Mouse (Mus musculus) small intestine, adult 2 months (tissue): ENCODE measurements around the gene Nfxl1. TPM values are rescaled to one million over a fixed set of nuclear protein-coding genes. Genes with fewer than 3 reads are reported as not detected.
"Not testable (repeated sequence)": the region's sequence is repeated elsewhere in the genome, so short reads cannot be mapped to it uniquely, and the experiment has no call there.

Source experiments
- H3K27ac ChIP-seq: fragments of 200-500 bp; 2 replicates; pipeline ENCODE4 v1.5.1; 2012; ENCODE audit warnings: low read depth, low read length, control low read depth, inconsistent platforms; ENCODE audit not compliant: insufficient read depth
- H3K27me3 ChIP-seq: fragments of 200-500 bp; 2 replicates; pipeline ENCODE4 v1.6.1; 2012; ENCODE audit warnings: mild to moderate bottlenecking, moderate library complexity, low read length, inconsistent platforms; ENCODE audit not compliant: control insufficient read depth, insufficient read depth
- H3K36me3 ChIP-seq: fragments of 200-500 bp; 2 replicates; pipeline ENCODE4 v1.6.1; 2012; ENCODE audit warnings: mild to moderate bottlenecking, low read length, control low read depth, inconsistent platforms; ENCODE audit not compliant: control insufficient read depth, insufficient read depth
- H3K4me1 ChIP-seq: fragments of 200-500 bp; 2 replicates; pipeline ENCODE4 v1.6.1; 2012; ENCODE audit warnings: low read length, inconsistent platforms, mixed read lengths; ENCODE audit not compliant: control insufficient read depth, insufficient read depth, insufficient read length
- H3K4me3 ChIP-seq: fragments of 200-500 bp; 2 replicates; pipeline ENCODE4 v1.5.1; 2012; ENCODE audit warnings: low read depth, mild to moderate bottlenecking, control low read depth, inconsistent platforms, low read length, moderate library complexity
- CTCF ChIP-seq: fragments of 200-500 bp; IDR thresholded peaks from 2 replicates; pipeline ENCODE4 v1.5.1; 2012; ENCODE audit warnings: low read depth, mild to moderate bottlenecking, control low read depth, inconsistent platforms, low read length, moderate library complexity, mixed read lengths; ENCODE audit not compliant: insufficient replicate concordance, insufficient read length; ENCODE audit errors: extremely low read depth
- POLR2A ChIP-seq: fragments of 200-500 bp; IDR thresholded peaks from 2 replicates; pipeline ENCODE4 v1.6.1; 2012; ENCODE audit warnings: low read depth, mild to moderate bottlenecking, control low read depth, inconsistent platforms, low read length, moderate library complexity
- WGBS: fragments of 180-500 bp; shearing (Covaris S2); methylation state at CpG from one replicate; pipeline ENCODE4 v1.1.7; 2018; 5-methylcytosine and 5-hydroxymethylcytosine counted together
- polyA plus RNA-seq: library from polyadenylated mRNA; depleted of rRNA; stranded (reverse); fragments of >200 nt; gene quantifications from 2 replicates; pipeline ENCODE4 v1.2.3, GENCODE M21; 2012; rRNA removed

The Nfxl1 gene
- polyA plus RNA-seq, result 4.0 and 5.4 TPM in 2 replicates

GRCm38 (mm10) chr5:72559544-72560049 lies at the start of gene Nfxl1:
Gene Nfxl1, minus strand, starts transcription at chr5:72559684.
- Histone ChIP-seq H3K27ac (peak within 1 kb of the TSS; percentile 40), H3K4me3 (peak within 1 kb of the TSS; percentile 96), H3K36me3 (peaks cover 7% of the 10 kb centered on the region), H3K4me1 (peaks cover 3% of the 10 kb centered on the region), H3K27me3 (no peaks in the 10 kb centered on the region)
- TF ChIP-seq POLR2A, result peak; percentile 79
- TF ChIP-seq CTCF, result no peak
- under 1% methylated on average over 42 of the region's 42 CpGs for WGBS

- Histone ChIP-seq H3K4me3 (no peak overlapping the region), H3K27me3 (no peaks in the 10 kb centered on the region), H3K4me1 (peaks cover 6% of the 10 kb centered on the region; the same call in 1 of the 2 replicates), H3K36me3 (no peaks in the 10 kb centered on the region), H3K27ac (no peak overlapping the region)
- TF ChIP-seq CTCF (no peak), POLR2A (no peak)
- WGBS, result 38% methylated on average over 4 of the region's 4 CpGs
These were observed 43.7 kb upstream of the Nfxl1 start for GRCm38 (mm10) chr5:72603138-72603537.

DNA sequence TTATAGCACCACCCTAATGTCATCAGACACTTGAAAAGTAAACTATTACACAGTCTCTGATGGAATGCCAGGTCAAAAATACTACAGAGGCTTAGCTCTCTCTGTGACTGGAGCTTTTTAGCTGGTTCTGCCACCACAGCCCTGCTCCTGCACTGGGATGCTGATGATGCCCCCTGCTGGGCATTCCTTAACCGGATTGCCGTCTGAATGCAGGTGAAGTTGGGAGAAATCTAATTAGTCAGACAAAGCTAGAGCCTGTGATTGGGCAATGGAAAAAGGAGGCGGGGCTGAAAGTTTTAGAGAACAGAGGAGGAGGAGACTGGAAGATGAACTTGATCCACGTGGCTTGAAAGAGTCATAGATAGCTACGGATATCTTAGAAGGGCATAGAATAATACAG lies 41.5 kb upstream of the Nfxl1 start:
- Histone ChIP-seq H3K4me3 (no peak overlapping the region), H3K27me3 (no peaks in the 10 kb centered on the region), H3K27ac (no peak overlapping the region), H3K4me1 (peaks cover 6% of the 10 kb centered on the region; the same call in 1 of the 2 replicates), H3K36me3 (no peaks in the 10 kb centered on the region)
- TF ChIP-seq CTCF (peak; percentile 65; the same call in 1 of the 2 replicates), POLR2A (no peak)
- WGBS, result 7% methylated on average over 5 of the region's 5 CpGs

- Histone ChIP-seq H3K36me3 (no peaks in the 10 kb centered on the region), H3K4me1 (peaks cover 6% of the 10 kb centered on the region), H3K27me3 (0 out of 2 replicates have a peak, but pooled peaks cover 10% of the 10 kb centered on the region), H3K27ac (no peak within 1 kb of the TSS), H3K4me3 (peak within 1 kb of the TSS; percentile 58)
- TF ChIP-seq POLR2A, result no peak
- no peak for TF ChIP-seq CTCF
- WGBS, result 2% methylated on average over 38 of the region's 38 CpGs
These were observed 27.8 kb upstream of the Nfxl1 start, which contains the start of gene Gm5868 for GRCm38 (mm10) chr5:72587192-72587681. Gene Gm5868, minus strand, starts transcription at chr5:72587551.

- peak overlapping the region; percentile 58 for H3K4me3 ChIP-seq
- 44% methylated on average over 25 of the region's 25 CpGs for WGBS
- H3K36me3 ChIP-seq, H3K27ac ChIP-seq, H3K4me1 ChIP-seq: not testable (repeated sequence)
- H3K27me3 ChIP-seq, result 0 out of 2 replicates have a peak, but pooled peaks cover 10% of the 10 kb centered on the region
These were observed 27.2 kb upstream of the Nfxl1 start for GRCm38 (mm10) chr5:72586667-72587191.

DNA sequence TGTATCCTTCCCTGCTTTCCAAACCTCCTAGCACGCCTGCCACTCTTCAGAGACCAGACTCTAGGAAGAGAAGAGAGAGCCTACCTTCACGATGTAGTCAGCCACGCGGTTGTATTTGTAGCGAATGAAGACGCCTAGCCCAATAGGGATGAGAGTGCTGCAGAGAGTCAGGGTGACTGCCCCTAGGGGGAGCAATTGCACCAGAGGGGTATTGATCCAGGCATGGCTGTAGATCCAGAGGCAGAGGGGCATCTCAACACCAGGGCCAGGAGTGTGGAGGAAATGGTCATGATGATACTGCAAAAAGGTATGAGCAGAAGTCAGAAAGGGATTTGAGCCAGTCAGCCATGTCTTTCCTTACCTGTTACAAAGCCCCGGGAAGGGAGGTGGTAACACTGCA lies 26.6 kb upstream of the Nfxl1 start:
- not testable (repeated sequence) for H3K36me3 ChIP-seq, H3K27ac ChIP-seq
- WGBS, result 50% methylated on average over 7 of the region's 7 CpGs

DNA sequence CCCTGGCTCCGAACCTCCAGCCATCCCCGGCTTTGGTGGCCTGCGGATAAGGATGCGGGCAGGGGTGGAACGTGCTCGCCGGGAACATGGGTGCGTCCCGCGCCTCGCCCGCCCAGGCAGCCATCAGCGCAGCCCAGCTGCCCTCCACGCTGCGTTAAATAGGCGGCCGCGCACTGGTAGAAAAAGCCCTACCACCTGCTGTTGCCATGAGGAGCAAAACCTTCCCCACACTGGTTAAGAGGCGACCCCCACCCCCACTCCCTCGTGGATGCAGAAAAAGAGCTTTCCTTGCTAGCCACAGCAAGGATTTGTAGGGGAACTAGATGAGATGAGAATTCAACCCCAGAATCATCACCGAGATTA lies 21.5 kb upstream of the Nfxl1 start, which contains the start of gene Zar1:
Gene Zar1, minus strand, starts transcription at position 285 of the 363 bp plus-strand sequence.
- 19% methylated on average over 15 of the region's 21 CpGs for WGBS
- not testable (repeated sequence) for H3K4me1 ChIP-seq, H3K27ac ChIP-seq, H3K36me3 ChIP-seq
- peak within 1 kb of the TSS; percentile 48 for H3K4me3 ChIP-seq
- H3K27me3 ChIP-seq, result peaks cover 23% of the 10 kb centered on the region

More for the DNA sequence above, 26.6 kb upstream of the Nfxl1 start:
- H3K4me1 ChIP-seq, H3K4me3 ChIP-seq: not testable (repeated sequence)
- peaks cover 12% of the 10 kb centered on the region; the same call in 1 of the 2 replicates for H3K27me3 ChIP-seq
- TF ChIP-seq CTCF, result peak; percentile 37; the same call in 1 of the 2 replicates

DNA sequence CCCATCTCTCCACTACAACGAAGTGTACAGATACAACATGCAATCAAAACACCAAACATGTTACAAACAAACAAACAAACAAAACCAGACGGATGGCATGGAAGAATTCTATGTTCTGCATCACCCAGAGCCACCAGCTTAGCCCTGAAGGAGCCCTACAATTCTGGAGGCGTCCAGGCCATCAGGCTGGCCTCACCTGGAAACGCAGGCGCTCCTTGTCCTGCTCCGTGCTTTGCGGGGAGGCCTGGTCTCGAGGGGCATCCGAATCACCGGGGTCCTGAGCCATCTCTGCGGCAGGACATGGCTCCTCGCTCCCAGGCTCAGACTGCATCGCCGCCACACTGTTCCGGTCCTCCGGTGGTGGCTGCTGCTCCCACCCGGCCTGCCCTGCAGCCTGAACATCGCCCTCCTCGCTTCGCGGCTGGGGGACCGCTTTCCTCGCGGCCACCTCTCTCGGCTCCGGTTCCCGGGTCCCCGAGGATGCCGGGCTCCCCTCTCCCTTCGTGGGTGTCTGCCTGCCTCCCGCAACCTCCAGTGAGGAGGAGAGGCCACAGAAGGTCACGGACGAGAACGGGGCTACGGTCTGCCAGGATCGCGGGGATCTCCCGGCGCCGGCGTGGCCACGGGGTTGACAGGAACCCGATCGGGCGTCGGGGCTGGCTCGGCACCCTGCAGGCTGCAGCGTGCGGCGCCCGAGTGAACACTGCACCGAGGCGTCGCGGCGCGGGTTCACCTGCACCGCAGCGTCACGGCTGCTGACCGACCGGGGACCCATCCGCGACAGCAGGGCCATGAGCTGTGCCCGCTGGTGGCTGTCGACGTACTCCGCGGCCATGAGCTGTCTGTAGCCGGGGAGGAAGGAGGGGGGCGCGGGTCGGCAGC lies 20.8 kb upstream of the Nfxl1 start:
- H3K27ac ChIP-seq, H3K36me3 ChIP-seq, H3K4me1 ChIP-seq: not testable (repeated sequence)
- WGBS, result 7% methylated on average over 71 of the region's 73 CpGs
- Histone ChIP-seq H3K27me3 (peaks cover 23% of the 10 kb centered on the region), H3K4me3 (peak overlapping the region; percentile 48)

GRCm38 (mm10) chr5:72579599-72579998 lies 20.1 kb upstream of the Nfxl1 start:
- not testable (repeated sequence) for H3K36me3 ChIP-seq, H3K27ac ChIP-seq, H3K4me3 ChIP-seq, H3K4me1 ChIP-seq
- 80% methylated on average over 10 of the region's 10 CpGs for WGBS
- peaks cover 23% of the 10 kb centered on the region for H3K27me3 ChIP-seq
